Mouse (Mus musculus): ENCODE data around the gene Reep3. TPM values are rescaled to one million over a fixed set of nuclear protein-coding genes. Genes with fewer than 3 reads are reported as not detected.

Gene Reep3
- total RNA-seq, 2 experiments from 2014 or later: 9.7 to 10.8 TPM

GRCm38 (mm10) chr10:66994469-66994868, 102.3 kb downstream of the Reep3 start:
- DNase-seq: no peak
- no peak for TF ChIP-seq CTCF (IDR thresholded peaks at IDR 0.05)
- intact Hi-C loops (cut with DNase I): no loop called here
- no peak overlapping the region for H3K4me3 ChIP-seq
- no peak overlapping the region for H3K27ac ChIP-seq

DNA sequence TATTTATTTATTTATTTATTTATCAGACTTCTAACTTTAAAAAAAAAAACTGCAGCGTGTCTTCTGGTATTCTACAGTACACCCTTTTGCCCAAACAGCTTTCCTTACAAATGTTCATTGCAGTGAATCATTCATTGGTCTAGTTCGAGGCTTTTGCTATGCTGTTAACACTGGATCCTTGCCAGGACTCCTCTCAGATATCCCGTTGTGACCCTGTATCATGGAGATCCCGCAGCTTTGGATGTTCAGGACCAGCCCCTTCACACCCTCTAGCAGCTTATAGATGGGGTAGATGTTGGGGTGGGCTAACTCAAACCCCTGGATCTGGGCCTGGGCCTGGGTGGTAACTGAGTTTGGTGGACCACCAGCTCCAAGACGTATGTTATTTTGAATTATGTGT, 104.2 kb downstream of the Reep3 start:
- DNase-seq: no peak
- TF ChIP-seq CTCF (IDR thresholded peaks at IDR 0.05): no peak

DNA sequence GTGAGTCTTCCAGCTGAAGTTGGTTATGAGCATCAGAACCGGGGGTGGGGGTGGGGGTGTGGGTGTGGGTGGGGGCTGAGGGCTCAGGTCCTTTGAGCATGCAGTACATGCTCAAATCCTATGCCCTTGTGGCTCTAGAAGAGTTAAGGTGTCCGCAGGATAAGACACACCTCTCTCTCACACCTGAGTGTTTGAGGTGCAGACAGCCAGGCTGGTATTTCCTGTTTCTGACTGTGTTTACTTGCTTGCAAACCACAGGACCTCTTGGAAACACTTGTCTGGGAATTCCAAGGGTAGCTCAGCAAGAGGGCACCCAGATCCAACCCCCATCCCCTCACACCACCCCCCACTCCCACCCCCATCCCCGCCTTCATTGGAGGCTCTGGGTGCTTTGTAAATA, 106.2 kb downstream of the Reep3 start:
- intact Hi-C loops (cut with DNase I): no loop called here
- TF ChIP-seq CTCF (IDR thresholded peaks at IDR 0.05): no peak
- Histone ChIP-seq H3K27ac (no peak overlapping the region), H3K4me3 (no peak overlapping the region)
- DNase-seq: no peak

More for the DNA sequence above, 104.2 kb downstream of the Reep3 start:
- no peak overlapping the region for H3K27ac ChIP-seq
- intact Hi-C loops (cut with DNase I): no loop called here
- no peak overlapping the region for H3K4me3 ChIP-seq

GRCm38 (mm10) chr10:66983043-66983442, 113.7 kb downstream of the Reep3 start:
- H3K27ac ChIP-seq: no peak overlapping the region
- intact Hi-C loops (cut with DNase I): no loop called here
- H3K4me3 ChIP-seq: no peak overlapping the region
- TF ChIP-seq CTCF (IDR thresholded peaks at IDR 0.05): no peak
- no peak for DNase-seq

GRCm38 (mm10) chr10:66978215-66978614, 118.5 kb downstream of the Reep3 start:
- Histone ChIP-seq H3K27ac (no peak overlapping the region), H3K4me3 (no peak overlapping the region)
- DNase-seq: no peak
- no peak for TF ChIP-seq CTCF (IDR thresholded peaks at IDR 0.05)
- intact Hi-C loops (cut with DNase I): no loop called here

DNA sequence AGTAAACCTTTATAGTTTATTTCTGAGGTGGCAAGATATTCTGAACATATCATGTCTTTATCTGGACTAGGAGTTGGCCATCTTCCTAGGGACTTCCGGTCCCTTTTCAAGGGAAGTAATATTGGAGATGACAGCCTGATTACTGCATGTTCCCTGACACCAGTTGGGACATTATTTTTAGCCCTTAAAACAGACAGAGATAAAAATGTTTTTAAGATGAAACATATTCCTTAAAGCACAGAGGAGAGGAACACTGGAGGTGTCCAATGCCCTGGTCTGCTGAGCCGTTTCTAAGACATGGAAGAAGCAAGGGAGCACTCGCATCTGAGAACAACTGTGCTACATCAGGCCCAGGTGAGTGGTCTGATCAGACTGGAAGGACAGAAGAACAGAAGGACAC, 119.7 kb downstream of the Reep3 start:
- H3K27ac ChIP-seq: no peak overlapping the region
- TF ChIP-seq CTCF (IDR thresholded peaks at IDR 0.05): no peak
- no peak for DNase-seq
- intact Hi-C loops (cut with DNase I): no loop called here
- no peak overlapping the region for H3K4me3 ChIP-seq

DNA sequence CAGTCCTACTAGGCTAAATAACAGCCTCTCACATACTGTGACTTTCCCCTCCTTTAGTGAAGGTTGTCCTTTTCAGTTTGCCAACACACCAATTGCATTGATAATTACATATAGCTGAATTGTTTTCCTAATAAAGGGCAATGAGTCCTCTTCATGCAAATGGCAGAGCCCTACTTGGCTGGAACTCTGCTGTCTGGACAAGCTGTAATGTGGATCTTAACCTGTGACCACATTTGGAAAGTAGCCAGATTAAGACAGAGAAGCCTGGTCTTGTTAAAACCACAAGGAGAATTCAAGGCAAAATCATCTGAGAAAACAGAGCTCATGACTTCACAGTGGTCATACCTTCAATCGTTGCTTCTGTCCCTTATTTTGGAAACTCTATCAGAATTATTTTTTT, 121.3 kb downstream of the Reep3 start:
- intact Hi-C loops (cut with DNase I): no loop called here
- H3K4me3 ChIP-seq: no peak overlapping the region
- no peak for TF ChIP-seq CTCF (IDR thresholded peaks at IDR 0.05)
- H3K27ac ChIP-seq: no peak overlapping the region
- DNase-seq: no peak

GRCm38 (mm10) chr10:66974417-66974816, 122.3 kb downstream of the Reep3 start:
- Histone ChIP-seq H3K4me3 (no peak overlapping the region), H3K27ac (no peak overlapping the region)
- DNase-seq: no peak
- intact Hi-C loops (cut with DNase I): no loop called here
- no peak for TF ChIP-seq CTCF (IDR thresholded peaks at IDR 0.05)

DNA sequence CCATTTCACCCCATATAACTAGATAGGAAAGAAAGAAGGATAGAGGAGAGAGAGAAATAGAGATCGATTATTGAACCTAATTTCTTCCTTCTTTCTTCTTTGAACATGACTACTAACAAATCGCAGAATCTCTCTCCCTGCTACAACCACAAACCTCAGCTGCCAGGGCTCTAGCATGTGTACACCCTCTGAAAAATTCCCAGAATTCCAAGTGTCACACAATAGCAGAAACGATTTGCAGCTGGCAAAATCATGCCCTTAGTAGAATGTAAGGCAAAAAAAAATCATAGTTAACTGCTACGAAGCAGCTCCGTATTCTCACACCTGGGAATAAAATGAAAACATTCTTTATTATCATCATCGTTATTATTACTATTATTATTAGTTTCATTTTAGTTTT, 122.9 kb downstream of the Reep3 start:
- intact Hi-C loops (cut with DNase I): no loop called here
- no peak for DNase-seq
- Histone ChIP-seq H3K4me3 (no peak overlapping the region), H3K27ac (no peak overlapping the region)
- no peak for TF ChIP-seq CTCF (IDR thresholded peaks at IDR 0.05)

GRCm38 (mm10) chr10:66973274-66973673, 123.5 kb downstream of the Reep3 start:
- intact Hi-C loops (cut with DNase I): no loop called here
- no peak overlapping the region for H3K27ac ChIP-seq
- TF ChIP-seq CTCF (IDR thresholded peaks at IDR 0.05): no peak
- H3K4me3 ChIP-seq: no peak overlapping the region
- no peak for DNase-seq

DNA sequence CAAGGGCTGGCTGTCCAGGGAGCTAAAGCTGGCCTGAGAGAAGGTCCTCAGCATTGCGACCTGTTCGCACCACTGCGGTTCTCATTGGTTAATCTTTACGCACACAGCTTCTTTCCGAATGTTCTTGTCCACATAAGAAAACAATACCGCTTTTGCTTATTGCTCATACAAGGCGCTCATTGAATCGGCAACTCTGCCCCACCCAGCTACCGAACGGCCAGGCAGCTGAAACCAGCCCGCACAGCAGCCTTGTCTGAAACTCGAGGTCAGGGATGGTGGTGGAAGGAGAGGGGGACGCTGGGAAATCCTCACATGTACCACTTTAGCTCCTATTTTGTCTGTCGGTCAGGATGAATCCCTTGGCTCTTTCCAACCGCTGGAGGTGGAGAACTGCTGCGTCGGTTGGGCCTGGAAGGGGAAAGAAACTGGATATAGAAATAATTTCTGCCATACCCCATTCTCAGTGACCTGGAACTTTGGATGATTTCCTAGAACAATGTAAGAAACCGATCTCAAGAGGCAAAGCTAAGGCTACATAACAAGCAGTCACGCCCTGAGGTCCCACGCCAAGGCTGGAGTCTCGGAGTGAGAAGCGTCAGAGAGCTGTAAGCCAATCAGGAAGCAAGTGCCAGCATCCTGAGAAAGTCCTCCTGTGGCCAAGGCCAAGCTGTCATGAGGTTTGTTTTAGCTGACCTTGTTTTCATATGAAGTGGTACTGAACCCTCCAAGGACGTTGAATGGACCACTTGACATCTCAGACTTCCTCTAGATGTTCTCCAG, 126.2 kb downstream of the Reep3 start:
- DNase-seq: peak; percentile 60
- H3K27ac ChIP-seq: 0 out of 2 replicates have a peak overlapping the region, but pooled peaks have one; percentile 21
- no peak for TF ChIP-seq CTCF (IDR thresholded peaks at IDR 0.05)
- intact Hi-C loops (cut with DNase I): no loop called here
- H3K4me3 ChIP-seq: no peak overlapping the region

GRCm38 (mm10) chr10:66969581-66969980, 127.2 kb downstream of the Reep3 start:
- intact Hi-C loops (cut with DNase I): no loop called here
- Histone ChIP-seq H3K27ac (no peak overlapping the region), H3K4me3 (no peak overlapping the region)
- DNase-seq: no peak
- TF ChIP-seq CTCF (IDR thresholded peaks at IDR 0.05): no peak

DNA sequence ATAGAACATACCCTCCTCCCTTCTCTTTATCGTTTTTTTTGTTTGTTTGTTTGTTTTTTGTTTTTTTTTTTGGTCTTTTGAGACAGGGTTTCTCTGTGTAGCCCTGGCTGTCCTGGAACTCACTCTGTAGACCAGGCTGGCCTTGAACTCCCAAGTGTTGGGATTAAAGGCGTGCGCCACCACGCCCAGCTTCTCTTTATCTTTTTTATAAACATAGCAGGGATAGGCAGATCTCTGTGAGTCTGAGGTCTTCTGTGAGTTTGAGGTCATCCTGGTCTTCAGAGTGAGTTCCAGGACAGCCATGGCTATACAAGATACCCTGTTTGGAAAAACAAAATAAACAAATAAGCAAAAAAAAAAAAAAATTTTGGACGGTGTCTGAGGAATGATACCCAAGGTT, 127.7 kb downstream of the Reep3 start:
- TF ChIP-seq CTCF (IDR thresholded peaks at IDR 0.05): no peak
- no peak for DNase-seq
- Histone ChIP-seq H3K27ac (no peak overlapping the region), H3K4me3 (no peak overlapping the region)
- intact Hi-C loops (cut with DNase I): no loop called here

DNA sequence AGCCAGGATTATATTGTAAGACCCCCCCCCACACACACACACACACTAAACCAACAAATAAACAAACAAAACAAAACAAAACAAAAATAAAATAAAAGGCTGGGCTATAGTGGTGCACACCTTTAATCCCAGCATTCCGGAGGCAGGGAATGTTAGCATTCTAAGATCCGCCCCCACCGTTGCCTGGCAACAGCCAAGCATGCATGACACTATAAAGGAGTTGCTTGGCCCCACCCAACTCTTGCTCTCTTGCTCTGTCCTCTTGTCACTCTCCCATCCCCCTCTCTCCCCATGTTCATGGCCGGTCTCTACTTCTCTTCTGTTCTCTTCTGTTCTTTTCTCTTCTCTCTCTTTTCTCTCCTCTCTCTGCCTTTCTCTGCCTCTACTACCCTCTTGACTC, 128.2 kb downstream of the Reep3 start:
- intact Hi-C loops (cut with DNase I): no loop called here
- TF ChIP-seq CTCF (IDR thresholded peaks at IDR 0.05): no peak
- DNase-seq: no peak

More for the DNA sequence above, 128.2 kb downstream of the Reep3 start:
- no peak overlapping the region for H3K27ac ChIP-seq
- no peak overlapping the region for H3K4me3 ChIP-seq

Measured in gastrocnemius, adult 2 months (tissue).